Mouse (Mus musculus) midbrain, embryonic 14.5 days (tissue): ENCODE measurements around the gene Arl13a. TPM values are rescaled to one million over a fixed set of nuclear protein-coding genes. Genes with fewer than 3 reads are reported as not detected.
"Not testable (repeated sequence)": the region's sequence is repeated elsewhere in the genome, so short reads cannot be mapped to it uniquely, and the experiment has no call there.

Source experiments
- ATAC-seq: fragments of 200-750 bp; cut with Nextera tagmentation; 2 replicates; pipeline ENCODE4 v1.8.0; 2017; ENCODE audit warnings: moderate number of reproducible peaks, moderate library complexity; ENCODE audit not compliant: low FRiP score, low TSS enrichment
- DNase-seq: peaks from one replicate; pipeline ENCODE4 v3.0.0-alpha.2; 2015
- H3K27ac ChIP-seq: fragments of 300-500 bp; sonication (generic); replicated peaks from 2 replicates; pipeline ENCODE4 v1.5.1; 2014; ENCODE audit warnings: mild to moderate bottlenecking, low read depth, low read length, moderate library complexity
- H3K27me3 ChIP-seq: fragments of 300-500 bp; sonication (generic); 2 replicates; pipeline ENCODE4 v1.6.1; 2014; ENCODE audit warnings: low read length, control low read depth, mixed read lengths; ENCODE audit not compliant: control insufficient read depth, insufficient read depth
- H3K36me3 ChIP-seq: fragments of 300-500 bp; sonication (generic); 2 replicates; pipeline ENCODE4 v1.6.1; 2014; ENCODE audit warnings: low read length, control low read depth; ENCODE audit not compliant: control insufficient read depth, insufficient read depth
- H3K4me1 ChIP-seq: fragments of 300-500 bp; sonication (generic); 2 replicates; pipeline ENCODE4 v1.6.1; 2014; ENCODE audit warnings: mild to moderate bottlenecking, antibody characterized with exemption, low read length, control low read depth; ENCODE audit not compliant: control insufficient read depth, insufficient read depth
- H3K4me2 ChIP-seq: fragments of 300-500 bp; sonication (generic); 2 replicates; pipeline ENCODE4 v1.6.1; 2014; ENCODE audit warnings: mild to moderate bottlenecking, low read length, moderate library complexity
- H3K4me3 ChIP-seq: fragments of 300-500 bp; sonication (generic); replicated peaks from 2 replicates; pipeline ENCODE4 v1.5.1; 2014; ENCODE audit warnings: low read depth, low read length
- H3K9ac ChIP-seq: fragments of 300-500 bp; sonication (generic); replicated peaks from 2 replicates; pipeline ENCODE4 v1.6.1; 2014; ENCODE audit warnings: mild to moderate bottlenecking, low read length, moderate library complexity
- H3K9me3 ChIP-seq: fragments of 300-500 bp; sonication (generic); 2 replicates; pipeline ENCODE4 v1.6.1; 2016; ENCODE audit warnings: low read length, control low read depth, mixed read lengths; ENCODE audit not compliant: control insufficient read depth
- WGBS: fragments of 180-500 bp; shearing (Covaris S2); extraction: QIAGEN DNeasy Blood & Tissue Kit; methylation state at CpG from one replicate; pipeline ENCODE4 v1.1.7; 2014; 5-methylcytosine and 5-hydroxymethylcytosine counted together
- polyA plus RNA-seq: library from polyadenylated mRNA; unstranded; fragments of >200 nt; fragmentation: Nextera tagmentation; extraction: Ambion mirVana; gene quantifications from 2 replicates; pipeline ENCODE4 v1.2.1, GENCODE M21; 2014

The Arl13a gene
- not detected in 2 replicates for polyA plus RNA-seq

GRCm38 (mm10) chrX:134187201-134187600 is at the start of gene Arl13a:
TSS of gene Arl13a (plus strand) at chrX:134187501.
- ATAC-seq, H3K4me1 ChIP-seq, DNase-seq, H3K4me2 ChIP-seq, H3K27ac ChIP-seq, H3K27me3 ChIP-seq, H3K9ac ChIP-seq, H3K9me3 ChIP-seq, H3K36me3 ChIP-seq, H3K4me3 ChIP-seq: not testable (repeated sequence)
- WGBS, result 95% methylated on average over 8 of the region's 9 CpGs

- ATAC-seq (no peak), DNase-seq (no peak)
- Histone ChIP-seq H3K27me3 (no peaks in the 10 kb centered on the region), H3K27ac (no peak overlapping the region), H3K4me1 (no peaks in the 10 kb centered on the region), H3K36me3 (no peaks in the 10 kb centered on the region), H3K9ac (no peak overlapping the region), H3K4me2 (no peak overlapping the region), H3K4me3 (no peak overlapping the region), H3K9me3 (no peaks in the 10 kb centered on the region)
- 83% methylated on average over 6 of the region's 6 CpGs for WGBS
Measured at GRCm38 (mm10) chrX:134140024-134140423, 47.3 kb upstream of the Arl13a start.

- H3K4me1 ChIP-seq, result no peaks in the 10 kb centered on the region
- WGBS, result 88% methylated on average over 1 of the region's 1 CpGs
- H3K9me3 ChIP-seq, result no peaks in the 10 kb centered on the region
- H3K27me3 ChIP-seq, result no peaks in the 10 kb centered on the region
- DNase-seq (no peak), ATAC-seq (no peak)
- no peaks in the 10 kb centered on the region for H3K36me3 ChIP-seq
- no peak overlapping the region for H3K27ac ChIP-seq
- no peak overlapping the region for H3K4me2 ChIP-seq
- no peak overlapping the region for H3K9ac ChIP-seq
- no peak overlapping the region for H3K4me3 ChIP-seq
Measured at GRCm38 (mm10) chrX:134141551-134141950, 45.8 kb upstream of the Arl13a start.

GRCm38 (mm10) chrX:134141986-134142385 is 45.3 kb upstream of the Arl13a start:
- Histone ChIP-seq H3K4me3 (no peak overlapping the region), H3K9me3 (no peaks in the 10 kb centered on the region), H3K4me1 (no peaks in the 10 kb centered on the region), H3K27ac (no peak overlapping the region), H3K36me3 (no peaks in the 10 kb centered on the region), H3K9ac (no peak overlapping the region), H3K27me3 (no peaks in the 10 kb centered on the region), H3K4me2 (no peak overlapping the region)
- WGBS, result 84% methylated on average over 4 of the region's 4 CpGs
- ATAC-seq (no peak), DNase-seq (no peak)

GRCm38 (mm10) chrX:134158151-134158550 is 29.1 kb upstream of the Arl13a start:
- H3K4me1 ChIP-seq, result no peaks in the 10 kb centered on the region
- no peak overlapping the region for H3K4me3 ChIP-seq
- no peaks in the 10 kb centered on the region for H3K9me3 ChIP-seq
- 42% methylated on average over 7 of the region's 7 CpGs for WGBS
- no peak overlapping the region for H3K9ac ChIP-seq
- ATAC-seq (no peak), DNase-seq (no peak)
- H3K27ac ChIP-seq, result no peak overlapping the region
- H3K27me3 ChIP-seq, result no peaks in the 10 kb centered on the region
- no peak overlapping the region for H3K4me2 ChIP-seq
- H3K36me3 ChIP-seq, result no peaks in the 10 kb centered on the region

- no peaks in the 10 kb centered on the region for H3K4me1 ChIP-seq
- H3K36me3 ChIP-seq, result no peaks in the 10 kb centered on the region
- H3K9ac ChIP-seq, result no peak overlapping the region
- DNase-seq (no peak), ATAC-seq (no peak)
- no peaks in the 10 kb centered on the region for H3K9me3 ChIP-seq
- H3K4me2 ChIP-seq, result no peak overlapping the region
- 93% methylated on average over 2 of the region's 2 CpGs for WGBS
- H3K27ac ChIP-seq, result no peak overlapping the region
- no peak overlapping the region for H3K4me3 ChIP-seq
- no peaks in the 10 kb centered on the region for H3K27me3 ChIP-seq
Measured at GRCm38 (mm10) chrX:134160442-134160841, 26.9 kb upstream of the Arl13a start.

GRCm38 (mm10) chrX:134162043-134162720 is 25.1 kb upstream of the Arl13a start, which contains the start of gene Xkrx:
TSS of gene Xkrx (minus strand) at chrX:134162076.
- Histone ChIP-seq H3K4me3 (peak within 1 kb of the TSS; percentile 30), H3K4me1 (no peaks in the 10 kb centered on the region), H3K27me3 (no peaks in the 10 kb centered on the region), H3K9ac (0 out of 2 replicates have a peak within 1 kb of the TSS, but pooled peaks have one; percentile 24), H3K36me3 (no peaks in the 10 kb centered on the region), H3K4me2 (peak within 1 kb of the TSS; percentile 46), H3K27ac (no peak within 1 kb of the TSS), H3K9me3 (no peaks in the 10 kb centered on the region)
- DNase-seq (peak; percentile 5), ATAC-seq (no peak)
- 43% methylated on average over 16 of the region's 16 CpGs for WGBS

GRCm38 (mm10) chrX:134162826-134163225 is 24.5 kb upstream of the Arl13a start:
- Histone ChIP-seq H3K9ac (0 out of 2 replicates have a peak overlapping the region, but pooled peaks have one; percentile 24), H3K4me1 (no peaks in the 10 kb centered on the region), H3K36me3 (no peaks in the 10 kb centered on the region), H3K27me3 (no peaks in the 10 kb centered on the region), H3K4me3 (peak overlapping the region; percentile 30), H3K4me2 (peak overlapping the region; percentile 46), H3K9me3 (no peaks in the 10 kb centered on the region), H3K27ac (no peak overlapping the region)
- ATAC-seq, result no peak
- peak; percentile 17 for DNase-seq
- 23% methylated on average over 11 of the region's 11 CpGs for WGBS

- no peak overlapping the region for H3K27ac ChIP-seq
- 51% methylated on average over 4 of the region's 4 CpGs for WGBS
- no peaks in the 10 kb centered on the region for H3K36me3 ChIP-seq
- H3K4me3 ChIP-seq, result no peak overlapping the region
- no peaks in the 10 kb centered on the region for H3K4me1 ChIP-seq
- no peaks in the 10 kb centered on the region for H3K9me3 ChIP-seq
- H3K27me3 ChIP-seq, result no peaks in the 10 kb centered on the region
- ATAC-seq (no peak), DNase-seq (no peak)
- peak overlapping the region; percentile 46; the same call in 1 of the 2 replicates for H3K4me2 ChIP-seq
- no peak overlapping the region for H3K9ac ChIP-seq
Measured at GRCm38 (mm10) chrX:134163484-134163883, 23.8 kb upstream of the Arl13a start.
